Mouse (Mus musculus): ENCODE measurements around the gene Igfbp4. TPM values are rescaled to one million over a fixed set of nuclear protein-coding genes. Genes with fewer than 3 reads are reported as not detected.

The Igfbp4 gene
- polyA plus RNA-seq (2014; fragmentation: Nextera tagmentation; extraction: Ambion mirVana): 246 and 252 TPM in 2 replicates

- H3K4me3 ChIP-seq (ENCODE audit: low read depth, low read length): peak within 1 kb of the TSS; percentile 57
- H3K27ac ChIP-seq (ENCODE audit: low read depth, low read length): peak within 1 kb of the TSS; percentile 82
- H3K4me2 ChIP-seq (ENCODE audit: low read depth, low read length, severe bottlenecking): peak within 1 kb of the TSS; percentile 96
- ATAC-seq (replicated peaks; ENCODE audit: low FRiP score) (peak; percentile 82), DNase-seq (ENCODE audit: low spot score) (peak; percentile 89)
- H3K27me3 ChIP-seq (ENCODE audit: control insufficient read depth, insufficient read depth, low read length): no peaks in the 10 kb centered on the region
- H3K9me3 ChIP-seq (ENCODE audit: control insufficient read depth, low read length): no peaks in the 10 kb centered on the region
- under 1% methylated on average over 60 of the region's 63 CpGs for WGBS
- H3K4me1 ChIP-seq (replicated peaks; ENCODE audit: control insufficient read depth, insufficient read depth, low read length): peaks cover 17% of the 10 kb centered on the region; the same call in 1 of the 2 replicates
- H3K36me3 ChIP-seq (ENCODE audit: control insufficient read depth, insufficient read depth, low read length): no peaks in the 10 kb centered on the region
- peak within 1 kb of the TSS; percentile 93 for H3K9ac ChIP-seq (ENCODE audit: low read length)
Observed at GRCm38 (mm10) chr11:99041051-99041729, at the start of gene Igfbp4. Gene Igfbp4 (plus strand): TSS chr11:99041244.

GRCm38 (mm10) chr11:98995987-98996386 is 45.1 kb upstream of the Igfbp4 start:
- no peaks in the 10 kb centered on the region for H3K27me3 ChIP-seq (ENCODE audit: control insufficient read depth, insufficient read depth, low read length)
- peaks cover 59% of the 10 kb centered on the region for H3K36me3 ChIP-seq (ENCODE audit: control insufficient read depth, insufficient read depth, low read length)
- H3K9ac ChIP-seq (ENCODE audit: low read length): no peak overlapping the region
- ATAC-seq (replicated peaks; ENCODE audit: low FRiP score): no peak
- H3K9me3 ChIP-seq (ENCODE audit: control insufficient read depth, low read length): no peaks in the 10 kb centered on the region
- no peak overlapping the region for H3K27ac ChIP-seq (ENCODE audit: low read depth, low read length)
- H3K4me2 ChIP-seq (ENCODE audit: low read depth, low read length, severe bottlenecking): no peak overlapping the region
- no peak overlapping the region for H3K4me3 ChIP-seq (ENCODE audit: low read depth, low read length)
- H3K4me1 ChIP-seq (replicated peaks; ENCODE audit: control insufficient read depth, insufficient read depth, low read length): no peaks in the 10 kb centered on the region
- WGBS: 96% methylated on average over 7 of the region's 7 CpGs
- no peak for DNase-seq (ENCODE audit: low spot score)

GRCm38 (mm10) chr11:98997659-98998058 is 43.4 kb upstream of the Igfbp4 start:
- Histone ChIP-seq H3K27ac (ENCODE audit: low read depth, low read length) (no peak overlapping the region), H3K27me3 (ENCODE audit: control insufficient read depth, insufficient read depth, low read length) (no peaks in the 10 kb centered on the region), H3K9ac (ENCODE audit: low read length) (no peak overlapping the region), H3K9me3 (ENCODE audit: control insufficient read depth, low read length) (no peaks in the 10 kb centered on the region), H3K4me3 (ENCODE audit: low read depth, low read length) (no peak overlapping the region), H3K4me1 (replicated peaks; ENCODE audit: control insufficient read depth, insufficient read depth, low read length) (no peaks in the 10 kb centered on the region), H3K36me3 (ENCODE audit: control insufficient read depth, insufficient read depth, low read length) (peaks cover 65% of the 10 kb centered on the region), H3K4me2 (ENCODE audit: low read depth, low read length, severe bottlenecking) (no peak overlapping the region)
- DNase-seq (ENCODE audit: low spot score) (no peak), ATAC-seq (replicated peaks; ENCODE audit: low FRiP score) (no peak)
- WGBS: 96% methylated on average over 4 of the region's 4 CpGs

DNA sequence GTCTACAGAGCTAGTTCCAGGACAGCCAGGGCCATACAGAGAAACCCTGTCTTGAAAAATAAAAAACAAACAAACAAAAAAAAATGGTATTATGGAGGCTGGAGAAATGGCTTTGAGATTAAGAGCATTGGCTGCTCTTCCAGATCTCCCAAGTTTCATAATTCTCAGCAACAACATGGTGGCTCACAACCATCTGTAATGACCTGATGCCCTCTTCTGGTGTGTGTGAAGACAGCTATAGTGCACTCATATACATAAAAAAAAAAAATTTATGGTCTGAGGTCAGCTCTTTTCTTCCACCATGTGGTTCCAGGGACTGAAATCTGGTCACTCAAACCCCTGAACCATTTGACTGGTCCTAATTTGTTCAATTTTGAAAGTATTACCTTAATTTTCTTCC is 42.3 kb upstream of the Igfbp4 start:
- ATAC-seq (replicated peaks; ENCODE audit: low FRiP score) (no peak), DNase-seq (ENCODE audit: low spot score) (no peak)
- Histone ChIP-seq H3K27me3 (ENCODE audit: control insufficient read depth, insufficient read depth, low read length) (no peaks in the 10 kb centered on the region), H3K4me3 (ENCODE audit: low read depth, low read length) (no peak overlapping the region), H3K4me1 (replicated peaks; ENCODE audit: control insufficient read depth, insufficient read depth, low read length) (no peaks in the 10 kb centered on the region), H3K27ac (ENCODE audit: low read depth, low read length) (no peak overlapping the region), H3K4me2 (ENCODE audit: low read depth, low read length, severe bottlenecking) (no peak overlapping the region), H3K9ac (ENCODE audit: low read length) (no peak overlapping the region), H3K36me3 (ENCODE audit: control insufficient read depth, insufficient read depth, low read length) (peaks cover 60% of the 10 kb centered on the region), H3K9me3 (ENCODE audit: control insufficient read depth, low read length) (no peaks in the 10 kb centered on the region)

DNA sequence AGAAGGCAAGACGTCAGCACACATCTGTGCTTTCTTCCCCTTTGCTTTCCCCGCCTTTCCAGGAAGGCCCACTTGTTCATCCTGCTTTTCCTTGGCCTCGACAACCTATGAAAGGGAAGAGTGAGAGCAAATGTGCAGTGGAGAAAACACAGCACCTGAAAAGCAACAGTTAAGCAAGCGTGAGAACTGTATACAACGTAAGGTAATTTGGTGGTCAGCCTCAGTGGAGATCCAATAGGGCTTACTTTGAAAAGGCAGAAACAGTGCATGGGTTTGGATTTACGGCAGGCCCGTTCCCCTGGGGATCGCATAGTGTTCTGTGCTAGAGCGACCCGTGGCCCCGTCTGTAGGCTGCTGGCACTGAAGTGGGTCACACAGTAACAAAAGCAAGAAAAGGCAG is 41.8 kb upstream of the Igfbp4 start:
- no peak for DNase-seq (ENCODE audit: low spot score)
- H3K9ac ChIP-seq (ENCODE audit: low read length): no peak overlapping the region
- H3K9me3 ChIP-seq (ENCODE audit: control insufficient read depth, low read length): no peaks in the 10 kb centered on the region
- H3K27me3 ChIP-seq (ENCODE audit: control insufficient read depth, insufficient read depth, low read length): no peaks in the 10 kb centered on the region
- 94% methylated on average over 11 of the region's 11 CpGs for WGBS
- H3K36me3 ChIP-seq (ENCODE audit: control insufficient read depth, insufficient read depth, low read length): peaks cover 60% of the 10 kb centered on the region
- no peak overlapping the region for H3K27ac ChIP-seq (ENCODE audit: low read depth, low read length)
- no peak for ATAC-seq (replicated peaks; ENCODE audit: low FRiP score)
- no peak overlapping the region for H3K4me2 ChIP-seq (ENCODE audit: low read depth, low read length, severe bottlenecking)
- H3K4me1 ChIP-seq (replicated peaks; ENCODE audit: control insufficient read depth, insufficient read depth, low read length): no peaks in the 10 kb centered on the region
- no peak overlapping the region for H3K4me3 ChIP-seq (ENCODE audit: low read depth, low read length)

GRCm38 (mm10) chr11:99006788-99007187 is 34.3 kb upstream of the Igfbp4 start:
- peaks cover 44% of the 10 kb centered on the region for H3K36me3 ChIP-seq (ENCODE audit: control insufficient read depth, insufficient read depth, low read length)
- no peak overlapping the region for H3K4me3 ChIP-seq (ENCODE audit: low read depth, low read length)
- no peak overlapping the region for H3K9ac ChIP-seq (ENCODE audit: low read length)
- 95% methylated on average over 9 of the region's 9 CpGs for WGBS
- no peak overlapping the region for H3K4me2 ChIP-seq (ENCODE audit: low read depth, low read length, severe bottlenecking)
- H3K27ac ChIP-seq (ENCODE audit: low read depth, low read length): no peak overlapping the region
- H3K4me1 ChIP-seq (replicated peaks; ENCODE audit: control insufficient read depth, insufficient read depth, low read length): no peaks in the 10 kb centered on the region
- DNase-seq (ENCODE audit: low spot score): no peak
- no peak for ATAC-seq (replicated peaks; ENCODE audit: low FRiP score)
- H3K27me3 ChIP-seq (ENCODE audit: control insufficient read depth, insufficient read depth, low read length): no peaks in the 10 kb centered on the region
- H3K9me3 ChIP-seq (ENCODE audit: control insufficient read depth, low read length): no peaks in the 10 kb centered on the region

- peaks cover 40% of the 10 kb centered on the region for H3K36me3 ChIP-seq (ENCODE audit: control insufficient read depth, insufficient read depth, low read length)
- 94% methylated on average over 4 of the region's 4 CpGs for WGBS
- H3K4me1 ChIP-seq (replicated peaks; ENCODE audit: control insufficient read depth, insufficient read depth, low read length): no peaks in the 10 kb centered on the region
- no peak for ATAC-seq (replicated peaks; ENCODE audit: low FRiP score)
- no peak overlapping the region for H3K9ac ChIP-seq (ENCODE audit: low read length)
- H3K4me3 ChIP-seq (ENCODE audit: low read depth, low read length): no peak overlapping the region
- no peak overlapping the region for H3K4me2 ChIP-seq (ENCODE audit: low read depth, low read length, severe bottlenecking)
- H3K9me3 ChIP-seq (ENCODE audit: control insufficient read depth, low read length): no peaks in the 10 kb centered on the region
- DNase-seq (ENCODE audit: low spot score): no peak
- H3K27ac ChIP-seq (ENCODE audit: low read depth, low read length): no peak overlapping the region
- no peaks in the 10 kb centered on the region for H3K27me3 ChIP-seq (ENCODE audit: control insufficient read depth, insufficient read depth, low read length)
Observed at GRCm38 (mm10) chr11:99010124-99010523, 30.9 kb upstream of the Igfbp4 start.

GRCm38 (mm10) chr11:99010706-99011105 is 30.3 kb upstream of the Igfbp4 start:
- no peak overlapping the region for H3K9ac ChIP-seq (ENCODE audit: low read length)
- no peak overlapping the region for H3K27ac ChIP-seq (ENCODE audit: low read depth, low read length)
- H3K36me3 ChIP-seq (ENCODE audit: control insufficient read depth, insufficient read depth, low read length): peaks cover 40% of the 10 kb centered on the region
- no peak for ATAC-seq (replicated peaks; ENCODE audit: low FRiP score)
- no peaks in the 10 kb centered on the region for H3K4me1 ChIP-seq (replicated peaks; ENCODE audit: control insufficient read depth, insufficient read depth, low read length)
- H3K27me3 ChIP-seq (ENCODE audit: control insufficient read depth, insufficient read depth, low read length): no peaks in the 10 kb centered on the region
- H3K9me3 ChIP-seq (ENCODE audit: control insufficient read depth, low read length): no peaks in the 10 kb centered on the region
- H3K4me2 ChIP-seq (ENCODE audit: low read depth, low read length, severe bottlenecking): no peak overlapping the region
- DNase-seq (ENCODE audit: low spot score): no peak
- H3K4me3 ChIP-seq (ENCODE audit: low read depth, low read length): no peak overlapping the region
- WGBS: 94% methylated on average over 5 of the region's 5 CpGs

DNA sequence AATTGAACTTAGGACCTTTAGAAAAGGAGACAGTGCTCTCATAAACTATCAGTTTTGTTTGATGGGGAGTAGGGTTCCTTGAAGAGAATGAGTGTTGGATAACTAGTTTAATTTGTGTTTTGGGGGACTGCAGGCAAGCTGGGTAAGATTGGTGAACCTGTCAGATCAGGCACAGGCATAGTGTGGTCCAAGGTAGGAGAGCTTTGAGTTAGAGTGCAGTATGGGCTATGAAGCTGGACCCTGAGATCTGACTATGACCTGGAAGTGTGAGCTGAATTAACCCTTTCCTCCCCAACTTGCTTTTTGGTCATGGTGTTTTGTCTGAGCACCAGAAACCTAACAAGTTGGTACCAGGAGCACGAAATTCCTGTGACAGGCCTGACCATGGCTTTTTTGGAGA is 27.2 kb upstream of the Igfbp4 start:
- Histone ChIP-seq H3K36me3 (ENCODE audit: control insufficient read depth, insufficient read depth, low read length) (peaks cover 41% of the 10 kb centered on the region), H3K4me3 (ENCODE audit: low read depth, low read length) (no peak overlapping the region), H3K4me2 (ENCODE audit: low read depth, low read length, severe bottlenecking) (no peak overlapping the region), H3K9me3 (ENCODE audit: control insufficient read depth, low read length) (no peaks in the 10 kb centered on the region), H3K9ac (ENCODE audit: low read length) (no peak overlapping the region), H3K27me3 (ENCODE audit: control insufficient read depth, insufficient read depth, low read length) (no peaks in the 10 kb centered on the region), H3K4me1 (replicated peaks; ENCODE audit: control insufficient read depth, insufficient read depth, low read length) (no peaks in the 10 kb centered on the region), H3K27ac (ENCODE audit: low read depth, low read length) (no peak overlapping the region)
- ATAC-seq (replicated peaks; ENCODE audit: low FRiP score): no peak
- DNase-seq (ENCODE audit: low spot score): no peak
- 88% methylated on average over 1 of the region's 1 CpGs for WGBS

Measured in forebrain, embryonic 11.5 days (tissue).